Mouse (Mus musculus): Measurements from ENCODE around the gene Rad23b.

DNA sequence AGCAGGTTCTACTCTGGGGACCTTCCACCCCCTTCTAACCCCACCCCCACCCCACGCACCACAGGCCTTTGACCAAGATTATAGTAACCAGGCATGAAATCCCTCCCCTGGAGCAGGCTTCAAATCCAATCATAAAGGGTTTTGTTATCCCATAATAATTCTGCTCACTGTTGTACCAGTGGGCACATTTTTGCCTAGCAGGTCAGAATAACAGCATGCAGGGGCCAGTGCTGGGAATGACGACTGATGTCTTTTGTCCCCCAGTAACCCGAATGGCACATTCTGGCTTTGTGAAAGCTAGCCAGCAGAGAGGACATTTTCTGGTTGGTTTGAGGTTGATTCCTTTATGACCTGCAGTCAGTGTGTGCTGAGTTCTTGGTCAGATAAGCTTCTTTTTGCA lies 55.5 kb downstream of the Rad23b start:
- TF ChIP-seq CTCF (IDR thresholded peaks at IDR 0.05; ENCODE audit: extremely low read depth, insufficient read depth, low read length) (no peak), POLR2A (IDR thresholded peaks at IDR 0.05; ENCODE audit: extremely low read depth, insufficient read depth, low read length) (no peak)
